8 mouse cellular contexts compared by ENCODE assay signal in genomic region chr5:120567253-120567701, GRCm38 (mm10). TPM values are rescaled to one million over a fixed set of nuclear protein-coding genes. Genes with fewer than 3 reads are reported as not detected.
DNase-seq lines count a peak whose midpoint lies in the region; ATAC-seq and TF ChIP-seq lines count a peak whose summit lies in the region.

No protein-coding gene starts in this region.

- peak overlapping the region; percentile 82 for H3K27ac ChIP-seq in hindbrain, postnatal 0 days
- 0 out of 2 replicates have a peak overlapping the region, but pooled peaks have one; percentile 7 for H3K27ac ChIP-seq in liver, embryonic 15.5 days (replicated peaks)
- H3K27ac ChIP-seq in neural tube, embryonic 15.5 days (replicated peaks), result peak overlapping the region; percentile 92

- WGBS in hindbrain, postnatal 0 days, result 9% methylated on average over 20 of the region's 21 CpGs
- 72% methylated on average over 21 of the region's 21 CpGs for WGBS in liver, embryonic 15.5 days (ENCODE audit: insufficient replicate concordance)
- 4% methylated on average over 21 of the region's 21 CpGs for WGBS in neural tube, embryonic 15.5 days

- intact Hi-C loops in gastrocnemius, postnatal 14 days (cut with DNase I; ENCODE audit: low total_unique reads), result no loop called here

- H3K27me3 ChIP-seq in hindbrain, postnatal 0 days (ENCODE audit: insufficient read depth, low read length), result no peaks in the 10 kb centered on the region
- H3K27me3 ChIP-seq in liver, embryonic 15.5 days, result no peaks in the 10 kb centered on the region
- H3K27me3 ChIP-seq in neural tube, embryonic 15.5 days (replicated peaks), result no peaks in the 10 kb centered on the region

- no peak overlapping the region for H3K4me3 ChIP-seq in hindbrain, postnatal 0 days (ENCODE audit: low read length)
- H3K4me3 ChIP-seq in liver, embryonic 15.5 days (replicated peaks), result no peak overlapping the region
- no peak overlapping the region for H3K4me3 ChIP-seq in neural tube, embryonic 15.5 days (replicated peaks)

- H3K4me2 ChIP-seq in hindbrain, postnatal 0 days (ENCODE audit: low read depth, low read length), result peak overlapping the region; percentile 20; the same call in 1 of the 2 replicates
- no peak overlapping the region for H3K4me2 ChIP-seq in liver, embryonic 15.5 days
- peak overlapping the region; percentile 37 for H3K4me2 ChIP-seq in neural tube, embryonic 15.5 days

- peak; percentile 86 for DNase-seq in adrenal gland, adult 2 months
- DNase-seq in cerebellum, postnatal 14 days, result peak; percentile 70 to 76
- DNase-seq in gastrocnemius, postnatal 14 days, result peak; percentile 86
- DNase-seq in hindbrain, postnatal 0 days (ENCODE audit: low spot score), result peak; percentile 81
- DNase-seq in adipocyte (ENCODE audit: low spot score), result no peak

- no peaks in the 10 kb centered on the region for H3K9me3 ChIP-seq in hindbrain, postnatal 0 days (ENCODE audit: low read length)
- no peaks in the 10 kb centered on the region for H3K9me3 ChIP-seq in liver, embryonic 15.5 days (replicated peaks)
- no peaks in the 10 kb centered on the region for H3K9me3 ChIP-seq in neural tube, embryonic 15.5 days (replicated peaks)

- H3K9ac ChIP-seq in hindbrain, postnatal 0 days (replicated peaks; ENCODE audit: low read length), result peak overlapping the region; percentile 31
- no peak overlapping the region for H3K9ac ChIP-seq in liver, embryonic 15.5 days
- 0 out of 2 replicates have a peak overlapping the region, but pooled peaks have one; percentile 37 for H3K9ac ChIP-seq in neural tube, embryonic 15.5 days (replicated peaks)

- peak; percentile 34 for ATAC-seq in hindbrain, postnatal 0 days
- no peak for ATAC-seq in liver, embryonic 15.5 days (ENCODE audit: insufficient read depth)
- ATAC-seq in neural tube, embryonic 15.5 days (ENCODE audit: low FRiP score), result peak; percentile 46
- ATAC-seq in megakaryocyte-erythroid progenitor cell, adult 5-6 weeks (replicated peaks; ENCODE audit: low FRiP score, low TSS enrichment, poor library complexity, severe bottlenecking), result no peak

- no peaks in the 10 kb centered on the region for H3K36me3 ChIP-seq in hindbrain, postnatal 0 days (ENCODE audit: insufficient read depth, low read length)
- 0 out of 2 replicates have a peak, but pooled peaks cover 14% of the 10 kb centered on the region for H3K36me3 ChIP-seq in liver, embryonic 15.5 days (replicated peaks)
- no peaks in the 10 kb centered on the region for H3K36me3 ChIP-seq in neural tube, embryonic 15.5 days

- H3K4me1 ChIP-seq in hindbrain, postnatal 0 days (ENCODE audit: insufficient read depth, low read length), result peaks cover 63% of the 10 kb centered on the region
- H3K4me1 ChIP-seq in liver, embryonic 15.5 days (replicated peaks), result peaks cover 86% of the 10 kb centered on the region
- peaks cover 91% of the 10 kb centered on the region for H3K4me1 ChIP-seq in neural tube, embryonic 15.5 days

- 0 out of 2 replicates have a peak, but pooled peaks have one; percentile 22 for TF ChIP-seq CTCF in hindbrain, postnatal 0 days (IDR thresholded peaks at IDR 0.05; ENCODE audit: low read depth)

RNA-seq across cellular contexts. Expression of gene Tpcn1, which starts 21.2 kb away (rescaled TPM):
- total RNA-seq in adrenal gland, adult 2 months (2021), result 10 to 100 TPM; 38.1 to 51.3 TPM
- 48.9 and 59.8 TPM in 2 replicates for polyA plus RNA-seq in adrenal gland, adult 2 months (2012; rRNA removed)
- total RNA-seq in gastrocnemius, postnatal 14 days (2021), result 10 to 100 TPM; 47.6 to 50.9 TPM
- 24.5 and 30.7 TPM in 2 replicates for total RNA-seq in hindbrain, postnatal 0 days (2014; rRNA removed)
- polyA plus RNA-seq in hindbrain, postnatal 0 days (2015; fragmentation: Nextera tagmentation; extraction: Ambion mirVana), result 15.4 and 16.1 TPM in 2 replicates
- 22.7 and 26.4 TPM in 2 replicates for polyA plus RNA-seq in liver, embryonic 15.5 days (2015; fragmentation: Nextera tagmentation; extraction: Ambion mirVana)
- 20.9 and 21.7 TPM in 2 replicates for polyA plus RNA-seq in neural tube, embryonic 15.5 days (2015; fragmentation: Nextera tagmentation; extraction: Ambion mirVana)
- 71.7 and 84.7 TPM in 2 replicates for total RNA-seq in megakaryocyte-erythroid progenitor cell, adult 5-6 weeks (2014; fragmentation: Nextera tagmentation)
- 16.0 and 19.1 TPM in 2 replicates for total RNA-seq in megakaryocyte-erythroid progenitor cell, adult 5-6 weeks (2017)

RNA-seq across cellular contexts. Expression of gene Iqcd, which starts 21.5 kb away (rescaled TPM):
- total RNA-seq in adrenal gland, adult 2 months (2021), result under 1 TPM; 0.29 to 0.55 TPM
- polyA plus RNA-seq in adrenal gland, adult 2 months (2012; rRNA removed), result 0.29 and 0.49 TPM in 2 replicates
- total RNA-seq in gastrocnemius, postnatal 14 days (2021), result under 1 TPM in 1 of 2 experiments, not detected in 1; 0.13 TPM
- total RNA-seq in hindbrain, postnatal 0 days (2014; rRNA removed), result 0.63 and 1.9 TPM in 2 replicates
- 1.8 and 2.0 TPM in 2 replicates for polyA plus RNA-seq in hindbrain, postnatal 0 days (2015; fragmentation: Nextera tagmentation; extraction: Ambion mirVana)
- 0.90 and 1.2 TPM in 2 replicates for polyA plus RNA-seq in liver, embryonic 15.5 days (2015; fragmentation: Nextera tagmentation; extraction: Ambion mirVana)
- polyA plus RNA-seq in neural tube, embryonic 15.5 days (2015; fragmentation: Nextera tagmentation; extraction: Ambion mirVana), result 1.3 and 1.5 TPM in 2 replicates
- total RNA-seq in megakaryocyte-erythroid progenitor cell, adult 5-6 weeks (2014; fragmentation: Nextera tagmentation), result 6.4 and 9.0 TPM in 2 replicates
- total RNA-seq in megakaryocyte-erythroid progenitor cell, adult 5-6 weeks (2017), result 6.3 and 7.9 TPM in 2 replicates

RNA-seq across cellular contexts. Expression of gene Rita1, which starts 45.1 kb away (rescaled TPM):
- total RNA-seq in adrenal gland, adult 2 months (2021), result 10 to 100 TPM; 11.6 to 22.7 TPM
- 32.5 and 33.5 TPM in 2 replicates for polyA plus RNA-seq in adrenal gland, adult 2 months (2012; rRNA removed)
- 1 to 10 TPM; 4.3 to 5.3 TPM for total RNA-seq in gastrocnemius, postnatal 14 days (2021)
- 38.0 and 38.6 TPM in 2 replicates for total RNA-seq in hindbrain, postnatal 0 days (2014; rRNA removed)
- 30.1 and 30.4 TPM in 2 replicates for polyA plus RNA-seq in hindbrain, postnatal 0 days (2015; fragmentation: Nextera tagmentation; extraction: Ambion mirVana)
- polyA plus RNA-seq in liver, embryonic 15.5 days (2015; fragmentation: Nextera tagmentation; extraction: Ambion mirVana), result 4.0 TPM in 2 replicates
- polyA plus RNA-seq in neural tube, embryonic 15.5 days (2015; fragmentation: Nextera tagmentation; extraction: Ambion mirVana), result 29.4 and 34.0 TPM in 2 replicates
- 9.9 and 11.8 TPM in 2 replicates for total RNA-seq in megakaryocyte-erythroid progenitor cell, adult 5-6 weeks (2014; fragmentation: Nextera tagmentation)
- total RNA-seq in megakaryocyte-erythroid progenitor cell, adult 5-6 weeks (2017), result 5.5 and 6.9 TPM in 2 replicates

RNA-seq across cellular contexts. Expression of gene Ddx54, which starts 45.3 kb away (rescaled TPM):
- 10 to 100 TPM; 46.8 to 49.5 TPM for total RNA-seq in adrenal gland, adult 2 months (2021)
- polyA plus RNA-seq in adrenal gland, adult 2 months (2012; rRNA removed), result 42.7 and 49.6 TPM in 2 replicates
- total RNA-seq in gastrocnemius, postnatal 14 days (2021), result 10 to 100 TPM; 20.1 to 22.3 TPM
- total RNA-seq in hindbrain, postnatal 0 days (2014; rRNA removed), result 37.3 and 40.1 TPM in 2 replicates
- 30.8 and 31.9 TPM in 2 replicates for polyA plus RNA-seq in hindbrain, postnatal 0 days (2015; fragmentation: Nextera tagmentation; extraction: Ambion mirVana)
- 16.2 and 17.7 TPM in 2 replicates for polyA plus RNA-seq in liver, embryonic 15.5 days (2015; fragmentation: Nextera tagmentation; extraction: Ambion mirVana)
- 35.7 and 42.0 TPM in 2 replicates for polyA plus RNA-seq in neural tube, embryonic 15.5 days (2015; fragmentation: Nextera tagmentation; extraction: Ambion mirVana)
- 28.3 and 41.7 TPM in 2 replicates for total RNA-seq in megakaryocyte-erythroid progenitor cell, adult 5-6 weeks (2014; fragmentation: Nextera tagmentation)
- 40.4 and 40.6 TPM in 2 replicates for total RNA-seq in megakaryocyte-erythroid progenitor cell, adult 5-6 weeks (2017)

RNA-seq across cellular contexts. Expression of gene Slc8b1, which starts 56.3 kb away (rescaled TPM):
- 10 to 100 TPM; 25.5 to 46.3 TPM for total RNA-seq in adrenal gland, adult 2 months (2021)
- polyA plus RNA-seq in adrenal gland, adult 2 months (2012; rRNA removed), result 40.1 and 49.3 TPM in 2 replicates
- total RNA-seq in gastrocnemius, postnatal 14 days (2021), result 10 to 100 TPM; 12.5 to 13.0 TPM
- total RNA-seq in hindbrain, postnatal 0 days (2014; rRNA removed), result 3.7 and 4.0 TPM in 2 replicates
- 2.5 and 2.7 TPM in 2 replicates for polyA plus RNA-seq in hindbrain, postnatal 0 days (2015; fragmentation: Nextera tagmentation; extraction: Ambion mirVana)
- 7.4 and 8.2 TPM in 2 replicates for polyA plus RNA-seq in liver, embryonic 15.5 days (2015; fragmentation: Nextera tagmentation; extraction: Ambion mirVana)
- polyA plus RNA-seq in neural tube, embryonic 15.5 days (2015; fragmentation: Nextera tagmentation; extraction: Ambion mirVana), result 2.8 and 4.4 TPM in 2 replicates
- total RNA-seq in megakaryocyte-erythroid progenitor cell, adult 5-6 weeks (2014; fragmentation: Nextera tagmentation), result 0.35 and 1.6 TPM in 2 replicates
- 0.09 and 1.7 TPM in 2 replicates for total RNA-seq in megakaryocyte-erythroid progenitor cell, adult 5-6 weeks (2017)

Comparison
In these comparisons a context has a peak if more than half of its experiments do, and no peak if none do; other contexts are left out.
1. ATAC-seq: peak in hindbrain, postnatal 0 days (single experiment) and neural tube, embryonic 15.5 days (single experiment); none in liver, embryonic 15.5 days (single experiment) and megakaryocyte-erythroid progenitor cell, adult 5-6 weeks (single experiment).
2. H3K27ac ChIP-seq: peak in every context shown above with its lines; median percentile 92 in neural tube, embryonic 15.5 days; 82 in hindbrain, postnatal 0 days; 7 in liver, embryonic 15.5 days.